Mouse (Mus musculus): Measurements from ENCODE around the gene Gtf3c2. TPM values are rescaled to one million over a fixed set of nuclear protein-coding genes. Genes with fewer than 3 reads are reported as not detected.

Gene Gtf3c2
- polyA plus RNA-seq, 1 experiment from 2014 or later: 68.0 TPM

GRCm38 (mm10) chr5:31199893-31200292, 19.9 kb upstream of the Gtf3c2 start:
- Histone ChIP-seq H3K4me3 (replicated peaks; ENCODE audit: low read depth, low read length) (peak overlapping the region; percentile 1; the same call in 1 of the 2 replicates), H3K36me3 (ENCODE audit: control insufficient read depth, insufficient read depth, low read length) (peaks cover 80% of the 10 kb centered on the region), H3K9ac (replicated peaks; ENCODE audit: low read length) (no peak overlapping the region), H3K27ac (replicated peaks; ENCODE audit: low read depth, low read length) (no peak overlapping the region), H3K4me2 (ENCODE audit: low read length) (no peak overlapping the region), H3K4me1 (ENCODE audit: control insufficient read depth, insufficient read depth, low read length) (peaks cover 10% of the 10 kb centered on the region; the same call in 1 of the 2 replicates), H3K27me3 (ENCODE audit: control insufficient read depth, insufficient read depth, low read length) (no peaks in the 10 kb centered on the region), H3K9me3 (ENCODE audit: control insufficient read depth, low read length) (peaks cover 5% of the 10 kb centered on the region)
- DNase-seq (no peak), ATAC-seq (ENCODE audit: low FRiP score, low TSS enrichment) (no peak)
- WGBS: 84% methylated on average over 9 of the region's 9 CpGs

GRCm38 (mm10) chr5:31199321-31199892, 19.5 kb upstream of the Gtf3c2 start:
- H3K4me3 ChIP-seq (replicated peaks; ENCODE audit: low read depth, low read length): no peak overlapping the region
- H3K9ac ChIP-seq (replicated peaks; ENCODE audit: low read length): no peak overlapping the region
- DNase-seq (no peak), ATAC-seq (ENCODE audit: low FRiP score, low TSS enrichment) (no peak)
- H3K4me2 ChIP-seq (ENCODE audit: low read length): no peak overlapping the region
- 92% methylated on average over 19 of the region's 19 CpGs for WGBS
- peaks cover 10% of the 10 kb centered on the region for H3K4me1 ChIP-seq (ENCODE audit: control insufficient read depth, insufficient read depth, low read length)
- no peaks in the 10 kb centered on the region for H3K27me3 ChIP-seq (ENCODE audit: control insufficient read depth, insufficient read depth, low read length)
- H3K27ac ChIP-seq (replicated peaks; ENCODE audit: low read depth, low read length): no peak overlapping the region
- H3K36me3 ChIP-seq (ENCODE audit: control insufficient read depth, insufficient read depth, low read length): peaks cover 80% of the 10 kb centered on the region
- H3K9me3 ChIP-seq (ENCODE audit: control insufficient read depth, low read length): peaks cover 5% of the 10 kb centered on the region

GRCm38 (mm10) chr5:31198616-31199320, 18.8 kb upstream of the Gtf3c2 start:
- peaks cover 74% of the 10 kb centered on the region for H3K36me3 ChIP-seq (ENCODE audit: control insufficient read depth, insufficient read depth, low read length)

GRCm38 (mm10) chr5:31198170-31198569, 18.2 kb upstream of the Gtf3c2 start:
- Histone ChIP-seq H3K27ac (replicated peaks; ENCODE audit: low read depth, low read length) (no peak overlapping the region), H3K9ac (replicated peaks; ENCODE audit: low read length) (no peak overlapping the region), H3K27me3 (ENCODE audit: control insufficient read depth, insufficient read depth, low read length) (no peaks in the 10 kb centered on the region), H3K9me3 (ENCODE audit: control insufficient read depth, low read length) (peaks cover 5% of the 10 kb centered on the region), H3K4me1 (ENCODE audit: control insufficient read depth, insufficient read depth, low read length) (peaks cover 15% of the 10 kb centered on the region), H3K4me2 (ENCODE audit: low read length) (no peak overlapping the region), H3K36me3 (ENCODE audit: control insufficient read depth, insufficient read depth, low read length) (peaks cover 68% of the 10 kb centered on the region), H3K4me3 (replicated peaks; ENCODE audit: low read depth, low read length) (no peak overlapping the region)
- DNase-seq (no peak), ATAC-seq (ENCODE audit: low FRiP score, low TSS enrichment) (no peak)
- WGBS: 92% methylated on average over 9 of the region's 9 CpGs

More at GRCm38 (mm10) chr5:31198616-31199320, 18.8 kb upstream of the Gtf3c2 start:
- DNase-seq: no peak
- Histone ChIP-seq H3K4me2 (ENCODE audit: low read length) (no peak overlapping the region), H3K9ac (replicated peaks; ENCODE audit: low read length) (no peak overlapping the region), H3K4me3 (replicated peaks; ENCODE audit: low read depth, low read length) (no peak overlapping the region), H3K27me3 (ENCODE audit: control insufficient read depth, insufficient read depth, low read length) (no peaks in the 10 kb centered on the region), H3K27ac (replicated peaks; ENCODE audit: low read depth, low read length) (no peak overlapping the region), H3K9me3 (ENCODE audit: control insufficient read depth, low read length) (peaks cover 5% of the 10 kb centered on the region), H3K4me1 (ENCODE audit: control insufficient read depth, insufficient read depth, low read length) (peaks cover 15% of the 10 kb centered on the region)
- WGBS: 84% methylated on average over 5 of the region's 5 CpGs
- ATAC-seq (ENCODE audit: low FRiP score, low TSS enrichment): no peak

GRCm38 (mm10) chr5:31197072-31197471, 17.1 kb upstream of the Gtf3c2 start:
- no peak for DNase-seq
- Histone ChIP-seq H3K27ac (replicated peaks; ENCODE audit: low read depth, low read length) (no peak overlapping the region), H3K9ac (replicated peaks; ENCODE audit: low read length) (no peak overlapping the region), H3K9me3 (ENCODE audit: control insufficient read depth, low read length) (peaks cover 5% of the 10 kb centered on the region), H3K4me3 (replicated peaks; ENCODE audit: low read depth, low read length) (no peak overlapping the region), H3K27me3 (ENCODE audit: control insufficient read depth, insufficient read depth, low read length) (no peaks in the 10 kb centered on the region), H3K4me1 (ENCODE audit: control insufficient read depth, insufficient read depth, low read length) (peaks cover 8% of the 10 kb centered on the region), H3K36me3 (ENCODE audit: control insufficient read depth, insufficient read depth, low read length) (peaks cover 63% of the 10 kb centered on the region), H3K4me2 (ENCODE audit: low read length) (no peak overlapping the region)
- no peak for ATAC-seq (ENCODE audit: low FRiP score, low TSS enrichment)
- 95% methylated on average over 12 of the region's 12 CpGs for WGBS

GRCm38 (mm10) chr5:31196207-31196606, 16.3 kb upstream of the Gtf3c2 start:
- 92% methylated on average over 10 of the region's 10 CpGs for WGBS
- no peak for ATAC-seq (ENCODE audit: low FRiP score, low TSS enrichment)
- Histone ChIP-seq H3K4me3 (replicated peaks; ENCODE audit: low read depth, low read length) (no peak overlapping the region), H3K36me3 (ENCODE audit: control insufficient read depth, insufficient read depth, low read length) (peaks cover 66% of the 10 kb centered on the region), H3K27me3 (ENCODE audit: control insufficient read depth, insufficient read depth, low read length) (no peaks in the 10 kb centered on the region), H3K9me3 (ENCODE audit: control insufficient read depth, low read length) (peaks cover 5% of the 10 kb centered on the region), H3K27ac (replicated peaks; ENCODE audit: low read depth, low read length) (no peak overlapping the region), H3K4me1 (ENCODE audit: control insufficient read depth, insufficient read depth, low read length) (peaks cover 12% of the 10 kb centered on the region), H3K9ac (replicated peaks; ENCODE audit: low read length) (no peak overlapping the region), H3K4me2 (ENCODE audit: low read length) (no peak overlapping the region)
- no peak for DNase-seq

- no peak overlapping the region for H3K4me2 ChIP-seq (ENCODE audit: low read length)
- H3K4me1 ChIP-seq (ENCODE audit: control insufficient read depth, insufficient read depth, low read length): peaks cover 12% of the 10 kb centered on the region
- ATAC-seq (ENCODE audit: low FRiP score, low TSS enrichment) (no peak), DNase-seq (no peak)
- WGBS: 96% methylated on average over 4 of the region's 4 CpGs
- no peak overlapping the region for H3K9ac ChIP-seq (replicated peaks; ENCODE audit: low read length)
- H3K4me3 ChIP-seq (replicated peaks; ENCODE audit: low read depth, low read length): no peak overlapping the region
- H3K9me3 ChIP-seq (ENCODE audit: control insufficient read depth, low read length): peaks cover 5% of the 10 kb centered on the region
- no peak overlapping the region for H3K27ac ChIP-seq (replicated peaks; ENCODE audit: low read depth, low read length)
- H3K27me3 ChIP-seq (ENCODE audit: control insufficient read depth, insufficient read depth, low read length): no peaks in the 10 kb centered on the region
- peaks cover 70% of the 10 kb centered on the region for H3K36me3 ChIP-seq (ENCODE audit: control insufficient read depth, insufficient read depth, low read length)
Measured at GRCm38 (mm10) chr5:31195671-31196070, 15.7 kb upstream of the Gtf3c2 start.

GRCm38 (mm10) chr5:31194486-31195485, 14.8 kb upstream of the Gtf3c2 start:
- Histone ChIP-seq H3K4me2 (ENCODE audit: low read length) (peak overlapping the region; percentile 97; the same call in 1 of the 2 replicates), H3K27me3 (ENCODE audit: control insufficient read depth, insufficient read depth, low read length) (no peaks in the 10 kb centered on the region), H3K27ac (replicated peaks; ENCODE audit: low read depth, low read length) (no peak overlapping the region), H3K36me3 (ENCODE audit: control insufficient read depth, insufficient read depth, low read length) (peaks cover 70% of the 10 kb centered on the region), H3K4me1 (ENCODE audit: control insufficient read depth, insufficient read depth, low read length) (peaks cover 12% of the 10 kb centered on the region), H3K9me3 (ENCODE audit: control insufficient read depth, low read length) (no peaks in the 10 kb centered on the region), H3K9ac (replicated peaks; ENCODE audit: low read length) (no peak overlapping the region), H3K4me3 (replicated peaks; ENCODE audit: low read depth, low read length) (no peak overlapping the region)
- WGBS: 94% methylated on average over 16 of the region's 16 CpGs
- no peak for ATAC-seq (ENCODE audit: low FRiP score, low TSS enrichment)
- DNase-seq: no peak
